Mouse (Mus musculus) embryonic stem cell, embryonic (primary cell): Measurements from ENCODE around the gene Irf5.

Experiments used
- CTCF ChIA-PET, 4 experiments: fragments of 300-600 bp in 2 of 4; fragments of 350-600 bp in 2 of 4; sonication (Branson Sonifier 250); formaldehyde crosslinking; loops; one replicate each; lab custom pipeline; 2022; ENCODE audit warnings: inconsistent platforms in 2 of 4; lab: Charles Lee
- POLR2A ChIA-PET, 4 experiments: fragments of 300-600 bp in 2 of 4; fragments of 350-600 bp in 2 of 4; sonication (Branson Sonifier 250); formaldehyde crosslinking; loops; one replicate each; lab custom pipeline; 2022; ENCODE audit warnings: antibody characterized with exemption in 4 of 4, inconsistent platforms in 1 of 4; lab: Charles Lee

Irf5 gene

GRCm38 (mm10) chr6:29526281-29527251 lies at the start of gene Irf5:
Gene Irf5, plus strand, starts transcription at chr6:29526625.
- CTCF ChIA-PET: interaction anchor here (0.5 to 3.6 kb wide), 14 partner anchors 9 to 1456 kb away, joined by 3 to 24 read pairs (median 4); no protein-coding TSS in a partner anchor
- POLR2A ChIA-PET: interaction anchor here in 3 of 4 experiments (0.6 to 7.1 kb wide), 31 partner anchors 9 to 254 kb away, joined by 3 to 72 read pairs (median 4); partner anchors contain the start of genes Calu (in 2 of the 3), Hilpda (in 1 of the 3), Opn1sw (in 1 of the 3) and Tnpo3 (in 1 of the 3)

- POLR2A ChIA-PET: interaction anchor here in 1 of 4 experiments (2.2 kb wide), 1 partner anchor 8 kb away, joined by 8 read pairs; no protein-coding TSS in a partner anchor
- CTCF ChIA-PET: no interaction called here
These were observed 43.7 kb upstream of the Irf5 start for GRCm38 (mm10) chr6:29482691-29483090.

GRCm38 (mm10) chr6:29484716-29485559 lies 41.5 kb upstream of the Irf5 start:
- ChIA-PET CTCF (interaction anchor here (0.5 to 1.9 kb wide), 25 partner anchors 9 to 873 kb away, joined by 3 to 13 read pairs (median 4); partner anchors contain the start of gene Ccdc136 (in 1 of the 4)), POLR2A (interaction anchor here (0.6 to 3.6 kb wide), 20 partner anchors 8 to 1940 kb away, joined by 3 to 14 read pairs (median 4); partner anchors contain the start of genes Atp6v1f (in 2 of the 4), Calu (in 1 of the 4) and Rbm28 (in 1 of the 4))

GRCm38 (mm10) chr6:29485951-29486350 lies 40.5 kb upstream of the Irf5 start:
- ChIA-PET CTCF (interaction anchor here in 3 of 4 experiments (0.6 to 1.9 kb wide), 13 partner anchors 10 to 280 kb away, joined by 3 to 10 read pairs (median 4); no protein-coding TSS in a partner anchor), POLR2A (interaction anchor here in 3 of 4 experiments (0.5 to 3.6 kb wide), 14 partner anchors 9 to 1941 kb away, joined by 3 to 14 read pairs (median 5); partner anchors contain the start of gene Atp6v1f (in 1 of the 3))

GRCm38 (mm10) chr6:29494101-29494500 lies 32.3 kb upstream of the Irf5 start:
- ChIA-PET CTCF (interaction anchor here in 1 of 4 experiments (1.4 kb wide), 1 partner anchor 9 kb away, joined by 5 read pairs; no protein-coding TSS in a partner anchor), POLR2A (interaction anchor here in 1 of 4 experiments (1.2 kb wide), 1 partner anchor 26 kb away, joined by 3 read pairs; the partner anchor contains the start of gene Atp6v1f)

- POLR2A ChIA-PET: no interaction called here
- CTCF ChIA-PET: interaction anchor here in 3 of 4 experiments (0.5 to 1.3 kb wide), 6 partner anchors 11 to 126 kb away, joined by 3 to 4 read pairs (median 3); partner anchors contain the start of gene Ccdc136 (in 1 of the 3)
These were observed 30.2 kb upstream of the Irf5 start for GRCm38 (mm10) chr6:29496270-29496669.

GRCm38 (mm10) chr6:29497791-29498190 lies 28.6 kb upstream of the Irf5 start:
- POLR2A ChIA-PET: interaction anchor here in 1 of 4 experiments (1.0 kb wide), 1 partner anchor 9 kb away, joined by 3 read pairs; no protein-coding TSS in a partner anchor
- CTCF ChIA-PET: interaction anchor here in 2 of 4 experiments (0.7 to 1.4 kb wide), 3 partner anchors 10 to 327 kb away, joined by 3 to 4 read pairs (median 3); no protein-coding TSS in a partner anchor

GRCm38 (mm10) chr6:29500177-29500576 lies 26.2 kb upstream of the Irf5 start:
- ChIA-PET POLR2A (no interaction called here), CTCF (interaction anchor here in 2 of 4 experiments (0.8 to 1.6 kb wide), 2 partner anchors 108 to 149 kb away, joined by 3 to 5 read pairs; no protein-coding TSS in a partner anchor)

GRCm38 (mm10) chr6:29500810-29501209 lies 25.6 kb upstream of the Irf5 start:
- ChIA-PET POLR2A (interaction anchor here in 2 of 4 experiments (0.6 kb wide), 2 partner anchors 150 to 508 kb away, joined by 3 read pairs; no protein-coding TSS in a partner anchor), CTCF (interaction anchor here in 2 of 4 experiments (1.0 to 1.6 kb wide), 2 partner anchors 16 to 109 kb away, joined by 3 to 5 read pairs; no protein-coding TSS in a partner anchor)

- CTCF ChIA-PET: interaction anchor here in 2 of 4 experiments (1.0 to 1.6 kb wide), 2 partner anchors 16 to 110 kb away, joined by 3 to 5 read pairs; no protein-coding TSS in a partner anchor
- POLR2A ChIA-PET: interaction anchor here in 1 of 4 experiments (0.6 kb wide), 1 partner anchor 150 kb away, joined by 3 read pairs; no protein-coding TSS in a partner anchor
These were observed 24.8 kb upstream of the Irf5 start for GRCm38 (mm10) chr6:29501599-29501998.

- ChIA-PET CTCF (no interaction called here), POLR2A (interaction anchor here in 1 of 4 experiments (0.5 to 1.8 kb wide), 2 partner anchors 20 to 102 kb away, joined by 3 to 6 read pairs; no protein-coding TSS in a partner anchor)
These were observed 20.9 kb upstream of the Irf5 start for GRCm38 (mm10) chr6:29505493-29505892.

- CTCF ChIA-PET: interaction anchor here in 1 of 4 experiments (0.6 to 3.1 kb wide), 3 partner anchors 10 to 20 kb away, joined by 4 to 19 read pairs (median 5); partner anchors contain the start of gene Irf5
These were observed 19.6 kb upstream of the Irf5 start for GRCm38 (mm10) chr6:29506834-29507233.

GRCm38 (mm10) chr6:29507447-29508309 lies 18.7 kb upstream of the Irf5 start, which contains the start of gene Kcp:
Gene Kcp, minus strand, starts transcription at chr6:29507952.
- POLR2A ChIA-PET: interaction anchor here in 3 of 4 experiments (0.5 to 2.5 kb wide), 10 partner anchors 9 to 822 kb away, joined by 3 to 10 read pairs (median 3); partner anchors contain the start of gene Calu (in 1 of the 3)
- CTCF ChIA-PET: interaction anchor here in 2 of 4 experiments (0.5 to 3.1 kb wide), 4 partner anchors 9 to 136 kb away, joined by 3 to 19 read pairs (median 4); partner anchors contain the start of gene Irf5 (in 1 of the 2)

More at GRCm38 (mm10) chr6:29506834-29507233, 19.6 kb upstream of the Irf5 start:
- POLR2A ChIA-PET: interaction anchor here in 2 of 4 experiments (0.5 to 1.8 kb wide), 9 partner anchors 9 to 1784 kb away, joined by 3 to 6 read pairs (median 4); no protein-coding TSS in a partner anchor

GRCm38 (mm10) chr6:29509086-29509485 lies 17.3 kb upstream of the Irf5 start:
- ChIA-PET CTCF (interaction anchor here in 2 of 4 experiments (1.1 to 3.1 kb wide), 2 partner anchors 8 kb away, joined by 5 to 19 read pairs; no protein-coding TSS in a partner anchor), POLR2A (interaction anchor here in 3 of 4 experiments (1.0 to 2.5 kb wide), 5 partner anchors 20 to 162 kb away, joined by 3 to 10 read pairs (median 3); partner anchors contain the start of gene Calu (in 1 of the 3))

GRCm38 (mm10) chr6:29513284-29513683 lies 13.1 kb upstream of the Irf5 start:
- CTCF ChIA-PET: interaction anchor here in 2 of 4 experiments (0.7 to 1.6 kb wide), 4 partner anchors 13 to 1844 kb away, joined by 3 to 4 read pairs (median 3); partner anchors contain the start of gene Irf5 (in 1 of the 2)
- POLR2A ChIA-PET: interaction anchor here (0.5 to 1.9 kb wide), 12 partner anchors 11 to 223 kb away, joined by 3 to 9 read pairs (median 3); partner anchors contain the start of genes Irf5 (in 2 of the 4) and Calu (in 1 of the 4)
